Comparison of ENCODE assay signal across 12 mouse cellular contexts in genomic region chr15:10679571-10679970, GRCm38 (mm10). TPM values are rescaled to one million over a fixed set of nuclear protein-coding genes. Genes with fewer than 3 reads are reported as not detected.
DNase-seq lines count a peak whose midpoint lies in the region; ATAC-seq lines count a peak whose summit lies in the region.
"Had no signal": no experiment of that assay in that cellular context is flagged by ENCODE, and none has a peak within 500 bp of the region (broad histone marks: within the 10 kb centered on the region; RNA-seq: fewer than 3 reads in every experiment).

No protein-coding gene starts in this region.

- no peak overlapping the region for H3K9ac ChIP-seq in kidney, embryonic 16.5 days (replicated peaks; ENCODE audit: low read length)
- no peak overlapping the region for H3K9ac ChIP-seq in limb, embryonic 15.5 days
- H3K9ac ChIP-seq in liver, embryonic 11.5 days (ENCODE audit: low read depth, low read length): no peak overlapping the region
- no peak overlapping the region for H3K9ac ChIP-seq in forebrain, embryonic 12.5 days

- ATAC-seq in kidney, embryonic 16.5 days (ENCODE audit: low FRiP score, low TSS enrichment): 0 out of 2 replicates have a peak, but pooled peaks have one; percentile 8
- peak; percentile 75 for ATAC-seq in limb, embryonic 15.5 days (ENCODE audit: insufficient number of reproducible peaks, low FRiP score, low TSS enrichment, low read depth)
- no peak for ATAC-seq in liver, embryonic 11.5 days (replicated peaks; ENCODE audit: low FRiP score)
- no peak for ATAC-seq in forebrain, embryonic 12.5 days (ENCODE audit: low FRiP score)

- H3K27me3 ChIP-seq in kidney, embryonic 16.5 days (ENCODE audit: insufficient read depth, low read length): no peaks in the 10 kb centered on the region
- H3K27me3 ChIP-seq in limb, embryonic 15.5 days: no peaks in the 10 kb centered on the region
- H3K27me3 ChIP-seq in liver, embryonic 11.5 days (replicated peaks; ENCODE audit: control insufficient read depth, insufficient read depth, low read length): no peaks in the 10 kb centered on the region
- no peaks in the 10 kb centered on the region for H3K27me3 ChIP-seq in forebrain, embryonic 12.5 days

- DNase-seq in kidney, postnatal 14 days: no peak
- peak; percentile 85 for DNase-seq in Muller cell, postnatal 12 days (ENCODE audit: inconsistent ontology term)
- DNase-seq in fibroblast of lung, adult 2 months (ENCODE audit: low read depth): peak; percentile 70
- no peak for DNase-seq in liver, embryonic 11.5 days (ENCODE audit: low spot score)
- DNase-seq: adrenal gland, postnatal 10 days; cerebellum, adult 18-20 months; kidney, postnatal 10 days; right cerebral cortex, postnatal 25 days had no signal

- no peaks in the 10 kb centered on the region for H3K36me3 ChIP-seq in kidney, embryonic 16.5 days (ENCODE audit: insufficient read depth, low read length)
- no peaks in the 10 kb centered on the region for H3K36me3 ChIP-seq in limb, embryonic 15.5 days
- no peaks in the 10 kb centered on the region for H3K36me3 ChIP-seq in liver, embryonic 11.5 days (ENCODE audit: control insufficient read depth, insufficient read depth, low read length)
- H3K36me3 ChIP-seq in forebrain, embryonic 12.5 days (replicated peaks): no peaks in the 10 kb centered on the region

- H3K4me2 ChIP-seq in kidney, embryonic 16.5 days (replicated peaks; ENCODE audit: low read depth, low read length): no peak overlapping the region
- no peak overlapping the region for H3K4me2 ChIP-seq in limb, embryonic 15.5 days
- no peak overlapping the region for H3K4me2 ChIP-seq in liver, embryonic 11.5 days
- H3K4me2 ChIP-seq in forebrain, embryonic 12.5 days: no peak overlapping the region

- no peaks in the 10 kb centered on the region for H3K9me3 ChIP-seq in kidney, embryonic 16.5 days (ENCODE audit: low read length)
- no peaks in the 10 kb centered on the region for H3K9me3 ChIP-seq in limb, embryonic 15.5 days
- H3K9me3 ChIP-seq in liver, embryonic 11.5 days (ENCODE audit: control insufficient read depth, low read length): no peaks in the 10 kb centered on the region
- no peaks in the 10 kb centered on the region for H3K9me3 ChIP-seq in forebrain, embryonic 12.5 days

- 53% methylated on average over 4 of the region's 4 CpGs for WGBS in kidney, embryonic 16.5 days
- 46% methylated on average over 4 of the region's 4 CpGs for WGBS in limb, embryonic 15.5 days
- 69% methylated on average over 4 of the region's 4 CpGs for WGBS in liver, embryonic 11.5 days
- 56% methylated on average over 4 of the region's 4 CpGs for WGBS in forebrain, embryonic 12.5 days

- no peak overlapping the region for H3K27ac ChIP-seq in kidney, embryonic 16.5 days (ENCODE audit: low read length)
- H3K27ac ChIP-seq in limb, embryonic 15.5 days: peak overlapping the region; percentile 64
- no peak overlapping the region for H3K27ac ChIP-seq in liver, embryonic 11.5 days (ENCODE audit: low read depth, low read length)
- H3K27ac ChIP-seq in forebrain, embryonic 12.5 days: no peak overlapping the region
- H3K27ac ChIP-seq: macrophage had no signal

- H3K4me3 ChIP-seq in kidney, embryonic 16.5 days (ENCODE audit: low read length): no peak overlapping the region
- H3K4me3 ChIP-seq in limb, embryonic 15.5 days: no peak overlapping the region
- no peak overlapping the region for H3K4me3 ChIP-seq in liver, embryonic 11.5 days (ENCODE audit: low read depth, low read length)
- H3K4me3 ChIP-seq in forebrain, embryonic 12.5 days (replicated peaks): no peak overlapping the region

- peaks cover 10% of the 10 kb centered on the region for H3K4me1 ChIP-seq in kidney, embryonic 16.5 days (ENCODE audit: insufficient read depth, low read length)
- peaks cover 40% of the 10 kb centered on the region for H3K4me1 ChIP-seq in limb, embryonic 15.5 days
- H3K4me1 ChIP-seq in liver, embryonic 11.5 days (replicated peaks; ENCODE audit: control insufficient read depth, insufficient read depth, low read length): no peaks in the 10 kb centered on the region; the same call in 1 of the 2 replicates
- H3K4me1 ChIP-seq in forebrain, embryonic 12.5 days: peaks cover 8% of the 10 kb centered on the region; the same call in 1 of the 2 replicates

RNA-seq across cellular contexts. Expression of gene Rai14, which starts 34.9 kb away (rescaled TPM):
- 60.6 and 69.6 TPM in 2 replicates for polyA plus RNA-seq in kidney, embryonic 16.5 days (2015; fragmentation: Nextera tagmentation; extraction: Ambion mirVana)
- polyA plus RNA-seq in limb, embryonic 15.5 days (2015; fragmentation: Nextera tagmentation; extraction: Ambion mirVana): 48.2 and 56.9 TPM in 2 replicates
- 19.6 and 20.2 TPM in 2 replicates for polyA plus RNA-seq in liver, embryonic 11.5 days (2014; fragmentation: Nextera tagmentation; extraction: Ambion mirVana)
- 55.1 and 59.8 TPM in 2 replicates for polyA plus RNA-seq in forebrain, embryonic 12.5 days (2016; fragmentation: Nextera tagmentation; extraction: Ambion mirVana)

Comparison
In these comparisons a context has a peak if more than half of its experiments do, and no peak if none do; other contexts are left out.
1. ATAC-seq: peak in kidney, embryonic 16.5 days (single experiment) and limb, embryonic 15.5 days (single experiment); none in liver, embryonic 11.5 days (single experiment) and forebrain, embryonic 12.5 days (single experiment).
2. DNase-seq: peak in Muller cell, postnatal 12 days (single experiment) and fibroblast of lung, adult 2 months (single experiment); none in kidney, postnatal 14 days (single experiment) and liver, embryonic 11.5 days (single experiment).